Comparison of ENCODE assay signal across 9 mouse cellular contexts in genomic region chr17:26119766-26120710, GRCm38 (mm10). TPM values are rescaled to one million over a fixed set of nuclear protein-coding genes. Genes with fewer than 3 reads are reported as not detected.
DNase-seq lines count a peak whose midpoint lies in the region; ATAC-seq lines count a peak whose summit lies in the region.
"Had no signal": no experiment of that assay in that cellular context is flagged by ENCODE, and none has a peak within 500 bp of the region (broad histone marks: within the 10 kb centered on the region; RNA-seq: fewer than 3 reads in every experiment).

No protein-coding gene starts in this region.

- no peak overlapping the region for H3K4me3 ChIP-seq in heart, embryonic 13.5 days
- no peak overlapping the region for H3K4me3 ChIP-seq in limb, embryonic 12.5 days (replicated peaks)
- H3K4me3 ChIP-seq in midbrain, embryonic 11.5 days (ENCODE audit: low read depth, low read length), result no peak overlapping the region
- no peak overlapping the region for H3K4me3 ChIP-seq in stomach, embryonic 16.5 days (replicated peaks; ENCODE audit: low read length)
- H3K4me3 ChIP-seq: embryonic facial prominence, embryonic 12.5 days had no signal

- H3K4me1 ChIP-seq in heart, embryonic 13.5 days, result peaks cover 18% of the 10 kb centered on the region
- H3K4me1 ChIP-seq in limb, embryonic 12.5 days (replicated peaks), result peaks cover 11% of the 10 kb centered on the region
- peaks cover 10% of the 10 kb centered on the region for H3K4me1 ChIP-seq in midbrain, embryonic 11.5 days (ENCODE audit: control insufficient read depth, insufficient read depth, low read length)
- peaks cover 17% of the 10 kb centered on the region for H3K4me1 ChIP-seq in stomach, embryonic 16.5 days (ENCODE audit: control insufficient read depth, insufficient read depth, low read length)

- 0 out of 2 replicates have a peak overlapping the region, but pooled peaks have one; percentile 28 for H3K4me2 ChIP-seq in heart, embryonic 13.5 days
- no peak overlapping the region for H3K4me2 ChIP-seq in limb, embryonic 12.5 days
- H3K4me2 ChIP-seq in midbrain, embryonic 11.5 days, result no peak overlapping the region
- peak overlapping the region; percentile 31 for H3K4me2 ChIP-seq in stomach, embryonic 16.5 days (ENCODE audit: low read depth, low read length)
- H3K4me2 ChIP-seq: embryonic facial prominence, embryonic 12.5 days had no signal

- H3K27me3 ChIP-seq in heart, embryonic 13.5 days (replicated peaks), result peaks cover 59% of the 10 kb centered on the region
- H3K27me3 ChIP-seq in limb, embryonic 12.5 days, result peaks cover 51% of the 10 kb centered on the region
- H3K27me3 ChIP-seq in midbrain, embryonic 11.5 days (ENCODE audit: control insufficient read depth, insufficient read depth, low read length), result peaks cover 10% of the 10 kb centered on the region
- peaks cover 19% of the 10 kb centered on the region for H3K27me3 ChIP-seq in stomach, embryonic 16.5 days (ENCODE audit: control insufficient read depth, insufficient read depth, low read length)

- no peaks in the 10 kb centered on the region for H3K9me3 ChIP-seq in heart, embryonic 13.5 days
- no peaks in the 10 kb centered on the region for H3K9me3 ChIP-seq in limb, embryonic 12.5 days
- no peaks in the 10 kb centered on the region for H3K9me3 ChIP-seq in midbrain, embryonic 11.5 days (ENCODE audit: control insufficient read depth, low read length)
- H3K9me3 ChIP-seq in stomach, embryonic 16.5 days (replicated peaks; ENCODE audit: control insufficient read depth, low read length), result no peaks in the 10 kb centered on the region
- H3K9me3 ChIP-seq: embryonic facial prominence, embryonic 12.5 days had no signal

- H3K36me3 ChIP-seq in heart, embryonic 13.5 days, result peaks cover 2% of the 10 kb centered on the region
- peaks cover 2% of the 10 kb centered on the region for H3K36me3 ChIP-seq in limb, embryonic 12.5 days
- no peaks in the 10 kb centered on the region for H3K36me3 ChIP-seq in midbrain, embryonic 11.5 days (ENCODE audit: control insufficient read depth, insufficient read depth, low read length)
- no peaks in the 10 kb centered on the region for H3K36me3 ChIP-seq in stomach, embryonic 16.5 days (ENCODE audit: control insufficient read depth, insufficient read depth, low read length)

- WGBS in heart, embryonic 13.5 days, result 45% methylated on average over 33 of the region's 33 CpGs
- WGBS in limb, embryonic 12.5 days, result 47% methylated on average over 33 of the region's 33 CpGs
- WGBS in midbrain, embryonic 11.5 days, result 50% methylated on average over 33 of the region's 33 CpGs
- WGBS in stomach, embryonic 16.5 days, result 38% methylated on average over 33 of the region's 33 CpGs

- no peak for ATAC-seq in heart, embryonic 13.5 days (ENCODE audit: extremely low read depth, insufficient number of reproducible peaks, low FRiP score, low TSS enrichment)
- ATAC-seq in hematopoietic stem cell, adult 5-6 weeks (replicated peaks in 1 of 2; ENCODE audit: insufficient read depth in 1 of 2, low FRiP score in 2 of 2, low TSS enrichment in 1 of 2, low read depth in 1 of 2, poor library complexity in 2 of 2, severe bottlenecking in 2 of 2), result peak; percentile 70 to 73
- ATAC-seq in limb, embryonic 12.5 days (ENCODE audit: insufficient number of reproducible peaks, insufficient read depth, low FRiP score, low TSS enrichment, low read depth), result peak; percentile 29
- peak; percentile 49 for ATAC-seq in midbrain, embryonic 11.5 days (ENCODE audit: low FRiP score)
- peak; percentile 52; the same call in 1 of the 2 replicates for ATAC-seq in stomach, embryonic 16.5 days (ENCODE audit: insufficient read depth, low FRiP score)

- no peak for DNase-seq in heart, postnatal 25 days (ENCODE audit: low spot score)
- DNase-seq in Muller cell, postnatal 12 days (ENCODE audit: inconsistent ontology term), result peak; percentile 55
- DNase-seq in embryo, embryonic 10 days (ENCODE audit: low spot score), result peak; percentile 85
- DNase-seq in midbrain, embryonic 11.5 days (ENCODE audit: low spot score, missing footprints), result peak; percentile 92

- intact Hi-C loops in heart, postnatal 25 days (cut with DNase I), result loop anchor here (5.0 kb wide), 1 partner anchor 122 kb away; the partner anchor contains the start of gene Fam234a

- no peak overlapping the region for H3K27ac ChIP-seq in heart, embryonic 13.5 days (replicated peaks)
- H3K27ac ChIP-seq in limb, embryonic 12.5 days, result no peak overlapping the region
- H3K27ac ChIP-seq in midbrain, embryonic 11.5 days (ENCODE audit: low read depth, low read length), result no peak overlapping the region
- no peak overlapping the region for H3K27ac ChIP-seq in stomach, embryonic 16.5 days (ENCODE audit: low read length)
- H3K27ac ChIP-seq: embryonic facial prominence, embryonic 12.5 days had no signal

- H3K9ac ChIP-seq in heart, embryonic 13.5 days, result 0 out of 2 replicates have a peak overlapping the region, but pooled peaks have one; percentile 33
- no peak overlapping the region for H3K9ac ChIP-seq in limb, embryonic 12.5 days (replicated peaks)
- no peak overlapping the region for H3K9ac ChIP-seq in midbrain, embryonic 11.5 days (ENCODE audit: low read length)
- H3K9ac ChIP-seq in stomach, embryonic 16.5 days (ENCODE audit: low read length), result peak overlapping the region; percentile 37; the same call in 1 of the 2 replicates
- H3K9ac ChIP-seq: embryonic facial prominence, embryonic 12.5 days had no signal

RNA-seq across cellular contexts. Expression of gene Mrpl28, which starts 3.3 kb away (rescaled TPM):
- 217 and 237 TPM in 2 replicates for polyA plus RNA-seq in heart, embryonic 13.5 days (2015; fragmentation: Nextera tagmentation; extraction: Ambion mirVana)
- 100 to 1,000 TPM; 130 to 133 TPM for total RNA-seq in heart, postnatal 25 days (2021)
- total RNA-seq in hematopoietic stem cell, adult 5-6 weeks (2017), result 21.7 and 31.0 TPM in 2 replicates
- 203 and 218 TPM in 2 replicates for polyA plus RNA-seq in limb, embryonic 12.5 days (2016; fragmentation: Nextera tagmentation; extraction: Ambion mirVana)
- polyA plus RNA-seq in midbrain, embryonic 11.5 days (2014; fragmentation: Nextera tagmentation; extraction: Ambion mirVana), result 256 and 275 TPM in 2 replicates
- 184 and 201 TPM in 2 replicates for polyA plus RNA-seq in stomach, embryonic 16.5 days (2015; fragmentation: Nextera tagmentation; extraction: Ambion mirVana)

RNA-seq across cellular contexts. Expression of gene Tmem8, which starts 6.9 kb away (rescaled TPM):
- 0.80 and 0.94 TPM in 2 replicates for polyA plus RNA-seq in heart, embryonic 13.5 days (2015; fragmentation: Nextera tagmentation; extraction: Ambion mirVana)
- 1 to 10 TPM; 2.5 to 3.1 TPM for total RNA-seq in heart, postnatal 25 days (2021)
- 10.3 and 13.2 TPM in 2 replicates for total RNA-seq in hematopoietic stem cell, adult 5-6 weeks (2017)
- 0.55 and 0.87 TPM in 2 replicates for polyA plus RNA-seq in limb, embryonic 12.5 days (2016; fragmentation: Nextera tagmentation; extraction: Ambion mirVana)
- 1.1 and 1.3 TPM in 2 replicates for polyA plus RNA-seq in midbrain, embryonic 11.5 days (2014; fragmentation: Nextera tagmentation; extraction: Ambion mirVana)
- polyA plus RNA-seq in stomach, embryonic 16.5 days (2015; fragmentation: Nextera tagmentation; extraction: Ambion mirVana), result 5.7 and 6.9 TPM in 2 replicates

RNA-seq across cellular contexts. Expression of gene Axin1, which starts 18.4 kb away (rescaled TPM):
- 4.1 and 4.4 TPM in 2 replicates for polyA plus RNA-seq in heart, embryonic 13.5 days (2015; fragmentation: Nextera tagmentation; extraction: Ambion mirVana)
- total RNA-seq in heart, postnatal 25 days (2021), result 10 to 100 TPM; 14.0 to 16.0 TPM
- 224 and 358 TPM in 2 replicates for total RNA-seq in hematopoietic stem cell, adult 5-6 weeks (2017)
- polyA plus RNA-seq in limb, embryonic 12.5 days (2016; fragmentation: Nextera tagmentation; extraction: Ambion mirVana), result 12.5 and 28.3 TPM in 2 replicates
- polyA plus RNA-seq in midbrain, embryonic 11.5 days (2014; fragmentation: Nextera tagmentation; extraction: Ambion mirVana), result 11.4 and 12.7 TPM in 2 replicates
- 6.4 and 6.6 TPM in 2 replicates for polyA plus RNA-seq in stomach, embryonic 16.5 days (2015; fragmentation: Nextera tagmentation; extraction: Ambion mirVana)

RNA-seq across cellular contexts. Expression of gene Nme4, which starts 24.6 kb away (rescaled TPM):
- 77.4 and 87.2 TPM in 2 replicates for polyA plus RNA-seq in heart, embryonic 13.5 days (2015; fragmentation: Nextera tagmentation; extraction: Ambion mirVana)
- total RNA-seq in heart, postnatal 25 days (2021), result 1 to 10 TPM; 3.2 to 3.6 TPM
- total RNA-seq in hematopoietic stem cell, adult 5-6 weeks (2017), result 70.3 and 75.4 TPM in 2 replicates
- 124 and 132 TPM in 2 replicates for polyA plus RNA-seq in limb, embryonic 12.5 days (2016; fragmentation: Nextera tagmentation; extraction: Ambion mirVana)
- 51.5 and 57.7 TPM in 2 replicates for polyA plus RNA-seq in midbrain, embryonic 11.5 days (2014; fragmentation: Nextera tagmentation; extraction: Ambion mirVana)
- 67.7 and 74.7 TPM in 2 replicates for polyA plus RNA-seq in stomach, embryonic 16.5 days (2015; fragmentation: Nextera tagmentation; extraction: Ambion mirVana)

RNA-seq across cellular contexts. Expression of gene Decr2, which starts 29.9 kb away (rescaled TPM):
- polyA plus RNA-seq in heart, embryonic 13.5 days (2015; fragmentation: Nextera tagmentation; extraction: Ambion mirVana), result 34.4 and 34.6 TPM in 2 replicates
- total RNA-seq in heart, postnatal 25 days (2021), result 10 to 100 TPM; 11.0 to 11.7 TPM
- total RNA-seq in hematopoietic stem cell, adult 5-6 weeks (2017), result 23.8 and 27.2 TPM in 2 replicates
- 29.4 and 31.7 TPM in 2 replicates for polyA plus RNA-seq in limb, embryonic 12.5 days (2016; fragmentation: Nextera tagmentation; extraction: Ambion mirVana)
- 17.0 and 18.1 TPM in 2 replicates for polyA plus RNA-seq in midbrain, embryonic 11.5 days (2014; fragmentation: Nextera tagmentation; extraction: Ambion mirVana)
- polyA plus RNA-seq in stomach, embryonic 16.5 days (2015; fragmentation: Nextera tagmentation; extraction: Ambion mirVana), result 47.1 and 56.6 TPM in 2 replicates

Comparison
In these comparisons a context has a peak if more than half of its experiments do, and no peak if none do; other contexts are left out.
1. H3K4me2 ChIP-seq: peak in heart, embryonic 13.5 days (single experiment) and stomach, embryonic 16.5 days (single experiment); none in limb, embryonic 12.5 days (single experiment) and midbrain, embryonic 11.5 days (single experiment).
2. H3K9ac ChIP-seq: peak in heart, embryonic 13.5 days (single experiment) and stomach, embryonic 16.5 days (single experiment); none in limb, embryonic 12.5 days (single experiment) and midbrain, embryonic 11.5 days (single experiment).